Mouse (Mus musculus) urinary bladder, postnatal 36 days (tissue): ENCODE results near the gene Mtor.

Experiments
- DNase-seq, 2 experiments: peaks; one replicate each; pipeline ENCODE4 v3.0.0; 2022; ENCODE audit warnings: low spot score in 2 of 2, mixed read lengths in 1 of 2

The Mtor gene

DNA sequence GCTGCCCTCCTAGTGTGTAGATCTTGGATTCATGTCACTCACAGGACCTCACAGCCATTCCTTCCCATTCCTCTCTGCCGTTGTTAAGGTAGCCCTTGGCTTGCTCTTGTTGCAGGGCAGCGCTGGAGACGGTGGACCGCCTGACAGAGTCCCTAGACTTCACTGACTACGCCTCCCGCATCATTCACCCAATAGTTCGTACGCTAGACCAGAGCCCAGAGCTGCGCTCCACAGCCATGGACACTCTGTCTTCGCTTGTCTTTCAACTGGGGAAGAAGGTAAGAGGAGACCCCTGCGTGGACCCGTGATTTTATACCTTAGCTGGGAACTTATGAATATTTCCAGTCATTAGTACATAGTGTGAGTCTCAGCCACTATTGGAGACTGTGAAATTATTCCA lies 36.1 kb downstream of the Mtor start:
- no peak for DNase-seq

DNA sequence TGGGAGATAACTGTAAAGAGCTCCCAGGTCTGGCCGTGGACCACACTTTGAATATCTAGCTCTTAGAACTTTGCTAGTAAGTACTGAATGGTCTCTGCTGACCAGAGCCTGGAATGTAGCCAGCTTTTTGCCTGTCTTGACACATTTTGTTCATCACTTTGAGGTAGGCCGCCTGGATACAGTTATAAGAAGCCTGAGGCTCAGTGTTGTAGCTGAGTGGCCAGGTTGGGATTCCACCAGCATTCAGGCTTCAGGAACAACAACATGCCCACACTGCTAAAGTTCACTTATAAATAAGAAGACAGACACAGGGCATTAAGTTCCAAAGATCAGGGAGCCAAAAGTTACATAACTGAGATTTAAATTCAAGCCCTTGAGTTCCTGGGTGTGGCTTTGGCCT lies 39.4 kb downstream of the Mtor start:
- DNase-seq = no peak

DNA sequence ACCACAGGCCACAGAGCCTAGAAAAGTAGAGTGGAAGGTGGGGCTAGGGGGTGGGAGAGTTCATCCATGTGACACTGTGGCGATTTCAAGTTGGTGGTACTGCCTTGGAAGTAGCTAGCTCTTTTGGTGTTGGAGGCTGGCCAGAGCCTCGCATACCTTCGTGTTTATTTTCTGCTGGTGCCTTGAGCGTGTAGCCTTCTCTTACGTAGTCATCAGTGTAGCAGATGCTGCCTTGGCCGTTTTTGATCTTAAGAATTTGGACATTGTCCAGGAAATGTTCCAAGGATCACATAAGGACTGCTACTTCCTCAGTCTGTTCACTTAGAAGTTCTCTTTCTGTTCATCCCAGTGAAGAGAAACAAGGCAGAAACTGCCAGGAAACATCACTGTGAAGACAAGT lies 42.1 kb downstream of the Mtor start:
- DNase-seq = no peak

DNA sequence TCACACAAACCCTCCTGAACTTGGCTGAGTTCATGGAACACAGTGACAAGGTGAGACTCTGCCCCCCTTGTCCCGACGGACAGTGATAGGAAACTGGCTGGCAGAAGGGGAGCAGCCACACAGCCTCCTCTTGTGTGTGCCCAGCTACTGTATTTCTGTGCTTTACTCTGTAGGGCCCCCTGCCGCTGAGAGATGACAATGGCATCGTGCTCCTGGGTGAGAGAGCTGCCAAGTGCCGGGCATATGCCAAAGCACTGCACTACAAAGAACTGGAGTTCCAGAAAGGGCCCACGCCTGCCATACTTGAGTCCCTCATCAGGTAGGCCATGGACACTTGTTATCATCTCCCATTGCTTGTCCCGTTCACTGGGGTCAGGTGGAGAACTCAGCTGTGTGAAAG lies 43.0 kb downstream of the Mtor start:
- DNase-seq = no peak

DNA sequence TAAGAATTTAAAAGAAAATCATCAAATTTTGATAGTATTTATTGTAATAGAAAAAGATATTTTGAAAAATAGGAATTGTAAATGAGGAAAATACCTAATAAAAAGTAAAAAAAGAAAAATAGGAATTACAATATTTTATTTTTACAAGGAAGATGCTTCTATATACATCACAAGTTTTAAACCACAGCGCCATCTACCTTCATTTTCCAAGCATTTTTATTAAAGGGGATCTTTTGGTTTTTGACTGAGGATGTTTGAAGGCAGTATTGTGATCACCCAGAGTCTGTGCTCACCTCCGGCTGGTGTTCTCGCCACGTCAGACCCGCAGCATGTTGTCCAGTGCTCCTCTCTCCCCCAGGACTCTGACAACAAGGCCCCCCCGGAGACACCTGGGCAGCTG lies 46.7 kb downstream of the Mtor start:
- no peak for DNase-seq

DNA sequence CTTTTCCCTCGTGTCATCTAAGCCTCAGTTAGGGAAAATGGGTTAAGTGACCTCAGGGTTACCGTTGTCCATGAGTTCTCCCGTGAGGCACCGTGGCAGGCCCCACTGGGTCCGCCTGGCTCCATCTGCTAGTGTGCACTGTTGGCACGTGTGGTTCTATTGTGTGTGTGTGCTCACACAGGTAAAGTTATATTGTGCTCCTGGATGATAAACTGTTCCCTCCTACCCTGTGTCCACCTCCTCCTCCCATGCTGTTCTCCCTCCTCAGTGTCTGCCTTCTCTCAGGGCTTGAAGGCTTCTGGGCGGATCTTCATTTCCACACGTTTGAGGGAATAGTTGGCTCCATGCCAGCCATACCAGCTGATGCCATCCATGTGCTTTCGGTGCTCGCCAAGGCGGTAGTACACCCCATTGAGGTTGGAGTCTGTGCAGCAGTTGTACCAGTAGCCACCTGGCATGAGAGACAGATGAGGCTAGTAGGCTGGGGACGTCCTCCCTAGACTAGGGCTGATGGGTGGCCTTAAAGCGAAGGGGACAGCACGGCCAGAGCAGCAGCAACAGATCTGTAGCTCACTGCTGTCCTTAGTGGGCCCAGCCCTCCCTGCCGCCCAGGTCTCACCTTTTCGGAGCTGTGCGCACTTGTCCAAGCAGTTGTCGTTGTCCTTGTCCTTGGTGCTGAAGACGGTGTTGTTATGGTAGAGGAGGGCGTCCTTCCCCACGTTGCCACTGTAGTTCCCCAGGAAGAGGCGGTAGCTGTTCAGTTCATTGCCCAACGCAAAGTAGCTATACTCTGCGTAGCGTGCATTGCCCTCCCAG lies 47.7 kb downstream of the Mtor start:
- DNase-seq = no peak

DNA sequence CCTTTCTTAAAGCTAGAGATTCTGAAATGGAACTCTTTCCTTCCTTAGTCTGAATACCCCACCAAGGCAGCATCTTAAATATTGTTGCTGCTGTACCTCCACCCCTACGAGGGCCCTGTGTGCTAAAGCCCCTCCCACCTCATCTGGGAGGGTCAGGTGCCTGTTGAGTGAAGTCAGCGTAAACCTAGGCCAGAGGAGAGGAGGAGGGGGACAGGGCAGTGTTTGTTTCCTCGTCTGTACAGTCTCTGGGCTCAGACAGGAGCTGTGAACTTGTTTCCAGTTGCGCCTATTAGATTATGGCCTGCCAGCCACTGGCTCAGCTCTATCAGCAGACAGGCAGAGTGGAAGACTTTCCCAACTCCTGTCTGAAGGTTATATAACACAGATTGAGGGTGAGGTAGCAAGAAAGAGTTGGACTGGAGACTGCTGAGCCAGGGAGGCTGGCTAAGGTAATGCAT lies 52.0 kb downstream of the Mtor start, which contains the start of gene Angptl7:
Angptl7 (minus strand) TSS at position 51 of the 458 bp plus-strand sequence.
- no peak for DNase-seq

DNA sequence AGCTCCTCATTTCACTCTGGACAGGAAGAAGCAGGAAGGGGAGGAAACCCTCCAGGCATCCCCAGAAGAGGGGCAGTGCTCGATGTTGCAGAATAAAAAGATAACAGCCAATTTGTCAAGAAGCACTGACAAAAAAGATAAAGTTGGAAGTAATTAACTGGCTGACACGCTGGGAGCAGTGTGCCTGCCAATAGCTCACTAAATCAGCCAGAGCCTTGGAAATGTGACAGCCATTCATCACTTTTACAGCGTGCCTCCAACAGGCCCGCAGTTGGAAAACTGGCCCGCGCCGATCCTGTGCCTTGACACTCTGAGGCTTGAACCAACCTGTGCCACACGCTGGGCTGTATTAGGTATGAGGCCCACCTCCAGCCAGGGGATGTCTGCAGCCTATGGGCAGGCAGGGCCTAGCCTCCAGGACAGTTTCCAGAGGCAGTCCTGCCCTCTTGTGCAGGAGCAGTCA lies 56.1 kb downstream of the Mtor start:
- DNase-seq = peak in 1 of 2 experiments; percentile 45

DNA sequence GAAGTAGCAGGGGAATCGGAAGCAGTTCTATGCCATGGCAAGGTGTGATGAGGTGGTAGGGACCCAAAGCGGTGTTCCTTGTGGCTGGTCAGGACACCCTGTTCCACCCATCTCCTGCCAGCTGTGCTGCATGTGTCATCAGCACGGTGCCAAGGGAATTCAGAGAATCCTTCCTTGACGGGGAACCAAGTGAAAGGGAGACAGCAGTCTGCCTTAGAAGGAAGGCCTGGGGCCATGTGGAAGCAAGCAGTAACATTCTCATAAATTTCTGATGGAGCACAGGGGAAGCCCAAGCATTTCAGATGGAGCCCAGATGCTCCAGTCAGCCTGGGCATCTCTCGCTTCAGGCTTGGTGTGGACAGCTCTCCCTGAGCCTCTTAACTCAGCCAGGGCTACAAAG lies 59.2 kb downstream of the Mtor start:
- no peak for DNase-seq

DNA sequence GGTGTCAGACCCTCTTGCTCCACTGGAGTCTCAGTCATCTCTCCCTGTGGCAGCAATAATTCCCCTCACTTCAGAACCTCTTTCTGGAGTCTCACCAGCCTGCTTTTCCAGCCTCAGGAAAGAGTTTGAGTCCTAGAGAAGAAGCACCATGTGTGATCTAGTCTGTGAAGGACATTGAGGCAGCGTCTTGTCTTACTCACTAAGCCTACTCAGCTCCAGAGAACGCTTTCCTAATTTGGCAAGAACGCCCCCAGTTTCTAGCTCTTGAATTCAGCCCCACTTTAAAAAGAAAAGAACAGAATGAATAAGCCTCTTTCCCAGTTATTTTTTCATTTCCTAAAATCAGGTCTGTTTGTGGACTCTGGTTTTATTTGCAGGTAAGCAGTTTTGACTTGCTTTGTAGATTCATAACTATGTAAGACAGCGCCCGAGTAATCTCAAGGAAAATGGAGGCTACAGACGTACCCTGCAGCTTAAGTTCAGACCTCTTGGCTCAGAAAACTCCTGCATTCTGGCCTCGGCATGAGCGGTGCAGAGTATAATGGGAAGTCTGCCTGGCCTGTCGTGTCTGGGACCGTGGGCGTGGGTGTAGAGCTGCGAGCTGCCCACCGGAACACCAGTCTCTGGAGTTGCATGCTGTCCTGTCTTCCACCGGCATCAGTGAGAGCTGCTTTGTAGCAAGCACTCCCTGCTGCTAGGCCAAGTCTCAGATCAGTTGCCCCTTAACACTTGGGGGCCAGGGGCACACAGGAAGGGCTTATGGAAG lies 59.9 kb downstream of the Mtor start:
- DNase-seq = no peak

DNA sequence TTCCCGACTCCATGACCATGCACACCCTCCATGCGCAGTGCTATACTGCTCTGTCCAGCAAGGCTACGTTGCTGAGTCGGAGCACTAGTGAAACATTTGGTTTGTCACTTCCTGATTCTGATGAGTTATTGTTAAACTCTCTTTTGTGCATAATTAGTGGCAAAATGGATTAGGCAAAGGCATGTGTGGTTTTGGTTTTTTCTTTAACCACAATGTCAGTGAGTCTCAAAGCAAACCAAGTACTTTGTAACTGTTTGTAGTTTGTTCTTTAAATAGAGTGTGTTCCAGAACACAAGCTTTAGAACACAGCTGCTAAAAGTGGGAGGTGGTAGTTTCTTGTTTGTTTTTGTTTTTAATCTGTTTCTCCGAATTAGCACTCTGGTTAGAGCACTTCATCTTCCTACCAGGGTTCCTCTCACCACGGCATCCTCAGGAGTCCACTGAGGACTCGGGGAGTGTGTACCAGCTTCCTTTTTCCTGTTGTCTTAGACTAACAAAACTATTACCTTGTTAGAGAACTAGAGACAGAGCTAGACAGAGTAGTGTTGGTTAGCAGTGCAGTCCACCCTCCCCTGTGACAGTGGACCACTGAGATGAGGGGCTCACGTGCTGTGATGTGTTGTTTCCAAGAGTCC lies 61.2 kb downstream of the Mtor start:
- DNase-seq = no peak

DNA sequence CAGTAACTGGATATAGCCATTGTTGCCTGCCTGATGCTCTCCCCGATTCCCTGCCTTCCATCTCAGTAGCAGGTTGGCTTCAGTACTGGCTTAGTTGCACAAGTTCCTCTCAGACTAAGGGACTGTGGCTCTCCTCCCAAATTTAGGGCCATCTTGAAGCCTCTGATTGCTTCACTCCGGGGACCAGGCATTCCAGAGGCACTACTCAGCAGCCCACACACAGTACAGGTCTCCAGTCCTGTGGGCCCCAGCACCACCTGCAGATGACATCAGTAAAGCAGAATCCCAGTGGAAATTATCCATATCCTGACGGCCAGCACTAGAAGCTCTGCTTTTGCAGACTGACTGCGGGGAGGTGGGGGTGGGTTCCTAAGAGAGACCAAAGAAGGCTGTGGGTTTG lies 62.3 kb downstream of the Mtor start:
- DNase-seq = no peak

DNA sequence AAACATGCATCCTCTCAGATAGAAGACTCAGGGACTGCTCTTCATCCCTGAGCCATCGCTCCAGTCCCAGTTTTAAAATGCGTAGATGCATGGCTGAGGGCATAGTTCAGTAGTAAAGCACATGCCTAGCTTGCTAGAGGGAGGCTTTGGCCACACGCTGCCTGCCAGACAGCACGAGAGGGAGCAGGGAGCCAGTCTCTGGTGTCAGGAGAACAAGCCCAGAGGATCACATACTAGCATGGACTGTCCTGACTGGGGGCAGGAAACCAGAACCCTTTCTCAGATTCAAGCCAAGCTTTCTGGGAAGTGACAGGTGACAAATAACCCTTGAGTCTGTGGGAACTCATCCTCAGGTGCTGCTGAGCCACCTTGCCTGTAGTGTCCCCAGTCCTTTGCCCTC lies 62.9 kb downstream of the Mtor start:
- no peak for DNase-seq

DNA sequence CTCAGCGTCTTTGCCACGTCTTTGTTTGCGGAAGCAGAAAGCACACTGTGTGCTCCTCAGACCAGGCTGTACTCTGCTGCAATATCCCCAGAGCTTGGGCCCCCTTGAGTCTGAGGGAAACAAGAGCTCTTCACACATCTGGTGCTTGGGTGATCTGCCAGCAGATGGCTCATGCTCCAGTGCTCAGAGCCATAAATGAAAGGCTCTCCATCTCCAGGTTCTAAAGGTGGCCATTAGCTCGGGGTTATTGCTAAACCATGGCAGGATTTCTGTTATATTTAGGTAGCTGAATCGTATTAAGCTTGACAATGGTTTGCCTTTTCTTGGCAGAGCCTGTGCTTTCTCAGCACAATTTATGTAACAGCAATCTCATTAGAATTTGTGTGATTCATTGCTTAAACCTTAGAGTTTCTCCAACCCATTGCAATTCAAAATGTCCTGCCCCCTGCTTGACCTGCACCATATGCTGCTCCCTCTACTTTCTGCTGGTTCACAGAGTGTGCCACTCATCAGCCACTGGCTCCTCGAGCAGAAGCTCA lies 64.7 kb downstream of the Mtor start:
- DNase-seq = no peak

DNA sequence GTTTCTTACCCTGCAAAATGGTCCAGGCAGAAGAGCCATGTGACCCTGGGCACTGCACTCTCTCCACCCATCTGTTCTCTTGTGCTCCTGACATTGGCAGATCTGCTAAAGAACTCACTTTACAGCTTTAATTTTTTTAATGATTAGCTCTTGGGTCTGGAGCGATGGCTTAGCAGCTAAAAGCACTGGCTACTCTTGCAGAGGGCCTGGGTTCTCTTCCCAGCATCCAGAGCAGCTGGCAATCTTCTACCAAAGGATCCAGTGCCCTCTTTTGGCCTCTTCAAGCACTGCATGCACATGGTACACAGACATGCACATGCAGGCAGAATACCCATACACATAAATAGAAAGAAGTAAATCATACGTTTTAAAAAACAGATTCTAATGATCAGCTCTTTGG lies 66.9 kb downstream of the Mtor start:
- no peak for DNase-seq

DNA sequence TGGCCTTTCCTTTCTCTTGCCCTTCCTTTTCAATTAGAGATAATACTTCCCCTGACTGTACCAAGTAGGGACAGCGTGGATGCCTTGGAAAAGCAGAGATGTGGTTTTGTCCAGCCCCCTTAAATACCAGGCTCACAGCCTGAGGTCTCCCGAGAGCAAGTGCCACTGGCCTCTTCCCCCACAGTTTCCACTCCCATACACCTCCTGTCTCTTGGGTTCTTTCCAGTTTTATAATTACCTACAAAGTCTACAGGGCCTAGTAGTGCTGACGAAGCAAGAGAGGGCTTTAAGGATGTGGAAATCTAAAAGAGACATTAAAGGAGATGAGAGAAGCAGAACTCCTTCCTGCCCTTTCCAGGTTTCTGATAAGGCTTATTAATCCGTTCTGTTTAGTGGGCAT lies 69.4 kb downstream of the Mtor start:
- DNase-seq = no peak

DNA sequence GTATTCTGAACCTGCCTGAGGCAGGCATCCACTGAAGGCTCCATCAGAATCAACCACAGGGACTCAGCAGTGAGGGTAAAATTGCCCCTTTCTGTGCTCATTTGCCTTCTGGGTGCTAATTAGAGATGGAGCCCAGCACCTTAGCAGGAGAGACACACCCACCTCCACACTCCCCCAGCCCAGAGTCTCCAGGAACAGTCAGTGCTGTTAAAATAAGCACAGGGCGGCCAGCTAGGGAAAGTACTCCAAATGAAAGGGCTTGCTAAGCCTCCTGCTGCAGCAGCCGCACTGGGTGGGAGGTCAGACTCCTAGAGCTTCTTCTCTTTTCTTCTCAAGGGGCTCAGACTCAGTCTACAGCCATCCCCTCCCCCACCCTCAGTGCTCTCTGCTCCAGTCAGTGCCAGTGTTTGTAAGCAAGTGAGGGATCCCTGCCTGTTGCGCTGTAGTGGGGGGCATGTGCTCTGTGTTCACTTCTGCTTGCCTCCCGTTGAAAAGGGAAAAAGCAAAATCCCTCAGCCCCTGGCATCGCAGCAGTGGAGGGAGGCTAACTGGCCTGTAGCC lies 69.9 kb downstream of the Mtor start:
- no peak for DNase-seq

DNA sequence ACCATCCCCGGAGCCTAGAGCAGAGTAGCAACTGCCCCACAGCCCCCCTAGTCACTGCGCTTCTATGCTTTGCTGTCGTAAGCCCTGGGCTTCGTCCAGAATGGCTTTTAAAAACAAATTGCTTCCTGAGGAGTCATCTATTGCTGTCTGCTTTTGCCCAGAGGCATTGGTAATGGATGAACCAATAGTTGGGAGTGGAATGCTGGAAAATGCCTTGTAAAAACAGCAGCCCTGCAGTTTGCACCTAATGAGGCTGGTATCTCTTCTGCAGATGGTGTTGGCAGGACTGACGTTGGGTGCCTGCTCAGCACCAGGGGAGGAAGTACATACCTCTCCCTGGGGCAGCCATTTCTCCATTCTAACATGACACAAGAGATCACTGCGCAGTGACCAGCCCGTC lies 75.1 kb downstream of the Mtor start:
- no peak for DNase-seq

DNA sequence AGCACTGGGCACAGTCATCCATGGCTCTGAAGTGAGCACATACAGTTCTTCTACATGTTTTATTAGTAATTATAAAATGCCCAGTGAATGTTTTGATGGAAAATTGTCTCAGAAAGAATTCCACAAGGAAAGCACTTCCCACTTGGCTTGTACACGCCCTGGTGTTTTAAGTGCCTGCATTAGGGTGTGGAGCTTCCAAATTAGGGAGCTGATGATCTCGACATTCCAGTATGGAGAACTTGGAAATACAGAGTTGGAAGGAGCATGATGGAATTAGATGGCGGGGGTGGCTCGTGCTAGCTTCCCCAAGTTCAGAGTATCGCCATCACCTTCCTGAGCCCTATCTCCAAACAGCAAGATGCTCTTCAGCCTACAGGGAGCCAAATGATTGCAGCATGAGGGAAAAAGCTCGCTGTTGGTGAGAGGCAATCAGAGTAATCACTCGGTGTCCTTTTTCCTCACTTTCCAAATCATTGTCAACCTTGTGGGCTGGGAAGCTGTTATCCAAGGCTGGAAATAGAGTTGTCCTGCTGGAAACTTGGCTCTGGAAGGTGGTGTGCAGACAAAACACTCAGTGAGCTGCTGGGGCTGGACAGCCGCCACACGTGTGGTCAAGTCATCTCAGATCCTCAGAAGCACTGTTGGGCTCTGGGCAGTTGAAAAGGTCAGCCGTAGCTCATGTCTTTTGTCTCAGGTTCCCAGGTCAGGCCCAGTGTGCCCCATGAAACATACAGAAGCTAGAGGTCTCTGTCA lies 78.9 kb downstream of the Mtor start:
- DNase-seq = no peak

DNA sequence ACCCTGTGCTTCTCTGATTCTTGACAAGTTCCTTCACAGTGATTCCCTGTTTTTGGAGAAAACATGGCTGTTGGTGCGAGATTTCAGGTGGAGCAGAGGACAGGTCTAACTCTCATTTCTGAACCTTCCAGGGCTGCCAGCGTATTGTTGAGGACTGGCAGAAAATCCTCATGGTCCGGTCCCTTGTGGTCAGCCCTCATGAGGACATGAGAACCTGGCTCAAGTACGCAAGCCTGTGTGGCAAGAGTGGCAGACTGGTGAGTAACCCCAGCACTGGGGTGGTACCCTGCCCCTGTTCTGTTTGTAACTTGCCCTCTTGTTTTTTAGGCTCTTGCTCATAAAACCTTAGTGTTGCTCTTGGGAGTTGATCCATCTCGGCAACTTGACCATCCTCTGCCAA lies 81.9 kb downstream of the Mtor start:
- DNase-seq = no peak

DNA sequence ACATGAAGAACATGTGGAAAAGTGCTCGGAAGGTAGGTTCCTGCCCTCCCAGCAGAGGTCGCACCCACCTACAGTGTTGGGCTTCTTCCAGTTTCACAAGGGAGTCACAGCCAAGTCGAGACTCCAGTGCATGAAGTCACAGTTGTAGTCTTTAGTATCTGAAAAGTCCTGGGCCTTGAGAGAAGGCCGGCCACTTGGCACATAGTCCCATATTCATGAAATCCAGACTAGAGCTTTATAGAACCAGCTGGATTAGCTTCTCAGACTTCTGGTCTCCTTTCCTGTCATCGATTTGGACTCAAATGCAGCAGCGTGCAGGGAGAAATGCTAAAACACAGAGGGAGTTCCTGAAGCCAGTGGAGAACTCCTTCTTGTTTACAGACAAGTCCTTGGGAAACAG lies 82.4 kb downstream of the Mtor start:
- DNase-seq = no peak
